Mouse (Mus musculus): ENCODE measurements around the gene Mrln. TPM values are rescaled to one million over a fixed set of nuclear protein-coding genes. Genes with fewer than 3 reads are reported as not detected.

Gene Mrln
- total RNA-seq, 2 experiments from 2014 or later: 0.96 TPM; not detected in 1

GRCm38 (mm10) chr10:70254666-70255065, 50.2 kb downstream of the Mrln start:
- no peak for DNase-seq (ENCODE audit: low spot score in 2 of 2)

- no peak for DNase-seq (ENCODE audit: low spot score in 2 of 2)
Observed at GRCm38 (mm10) chr10:70255601-70256210, 51.2 kb downstream of the Mrln start.

- no peak for DNase-seq (ENCODE audit: low spot score in 2 of 2)
Observed at GRCm38 (mm10) chr10:70257029-70257428, 52.6 kb downstream of the Mrln start.

- no peak for DNase-seq (ENCODE audit: low spot score in 2 of 2)
Observed at GRCm38 (mm10) chr10:70260904-70261303, 56.4 kb downstream of the Mrln start.

GRCm38 (mm10) chr10:70262051-70262450, 57.6 kb downstream of the Mrln start:
- DNase-seq (ENCODE audit: low spot score in 2 of 2): no peak

- DNase-seq (ENCODE audit: low spot score in 2 of 2): no peak
Observed at GRCm38 (mm10) chr10:70263681-70264189, 59.3 kb downstream of the Mrln start.

GRCm38 (mm10) chr10:70264337-70265036, 60.0 kb downstream of the Mrln start:
- no peak for DNase-seq (ENCODE audit: low spot score in 2 of 2)

- no peak for DNase-seq (ENCODE audit: low spot score in 2 of 2)
Observed at GRCm38 (mm10) chr10:70266501-70266900, 62.0 kb downstream of the Mrln start.

GRCm38 (mm10) chr10:70268581-70269446, 64.3 kb downstream of the Mrln start:
- DNase-seq (ENCODE audit: low spot score in 2 of 2): no peak

Other genes with a start within 250 kb of the Mrln start
- gene Ccdc6, start 107.5 kb upstream of the Mrln start, total RNA-seq (2021): 10 to 100 TPM; 84.9 to 85.0 TPM
- 1 to 10 TPM; 2.5 to 3.9 TPM for gene Slc16a9, start 40.4 kb downstream of the Mrln start, total RNA-seq (2021)
- 10 to 100 TPM; 14.4 to 23.0 TPM for gene Fam13c, start 235.8 kb downstream of the Mrln start, total RNA-seq (2021)

Measured in adrenal gland, adult 18-20 months (tissue).